Mouse (Mus musculus): ENCODE data around the gene Med22.
"Not testable (repeated sequence)": the region's sequence is repeated elsewhere in the genome, so short reads cannot be mapped to it uniquely, and the experiment has no call there.

GRCm38 (mm10) chr2:26885541-26885940 is 24.9 kb downstream of the Med22 start:
- not testable (repeated sequence) for TF ChIP-seq CTCF (IDR thresholded peaks at IDR 0.05; ENCODE audit: control insufficient read depth, insufficient read depth, low read length); POLR2A (IDR thresholded peaks at IDR 0.05; ENCODE audit: borderline replicate concordance, control insufficient read depth, low read depth, low read length)

Data from bone marrow, adult 2 months (tissue).